Mouse (Mus musculus) kidney, adult 9 months (tissue): ENCODE data around the gene Xrcc1.
"Not testable (repeated sequence)": the region's sequence is repeated elsewhere in the genome, so short reads cannot be mapped to it uniquely, and the experiment has no call there.

Experiments
- DNase-seq: peaks from one replicate; pipeline ENCODE4 v3.0.0; 2022

Xrcc1 gene

GRCm38 (mm10) chr7:24546068-24546614 lies at the start of gene Xrcc1, which contains the start of gene Pinlyp:
Gene Xrcc1 (plus strand): TSS chr7:24546289.
Gene Pinlyp (minus strand): TSS chr7:24546118.
- peak; percentile 24 for DNase-seq

GRCm38 (mm10) chr7:24499856-24500577 lies 46.1 kb upstream of the Xrcc1 start:
- DNase-seq: peak; percentile 33

GRCm38 (mm10) chr7:24500929-24501328 lies 45.2 kb upstream of the Xrcc1 start:
- DNase-seq: no peak

- DNase-seq: no peak
Observed at GRCm38 (mm10) chr7:24501492-24501891, 44.6 kb upstream of the Xrcc1 start.

GRCm38 (mm10) chr7:24504004-24504403 lies 42.1 kb upstream of the Xrcc1 start:
- no peak for DNase-seq

- no peak for DNase-seq
Observed at GRCm38 (mm10) chr7:24504868-24505267, 41.2 kb upstream of the Xrcc1 start.

- no peak for DNase-seq
Observed at GRCm38 (mm10) chr7:24505447-24506064, 40.5 kb upstream of the Xrcc1 start.

GRCm38 (mm10) chr7:24506065-24506459 lies 40.0 kb upstream of the Xrcc1 start:
- DNase-seq: peak; percentile 50

- peak; percentile 81 for DNase-seq
Observed at GRCm38 (mm10) chr7:24506476-24506837, 39.6 kb upstream of the Xrcc1 start.

- DNase-seq: peak; percentile 84
Observed at GRCm38 (mm10) chr7:24506838-24507725, 39.0 kb upstream of the Xrcc1 start, which contains the start of gene Zfp428. Gene Zfp428 (plus strand): TSS chr7:24507006.

- DNase-seq: peak; percentile 32
Observed at GRCm38 (mm10) chr7:24507726-24508114, 38.4 kb upstream of the Xrcc1 start.

- no peak for DNase-seq
Observed at GRCm38 (mm10) chr7:24512355-24512754, 33.7 kb upstream of the Xrcc1 start, which contains the start of gene AC161166.1. Gene AC161166.1 (minus strand): TSS chr7:24512455.

GRCm38 (mm10) chr7:24516319-24516718 lies 29.8 kb upstream of the Xrcc1 start:
- DNase-seq: peak; percentile 64

- DNase-seq: no peak
Observed at GRCm38 (mm10) chr7:24517077-24517476, 29.0 kb upstream of the Xrcc1 start.

GRCm38 (mm10) chr7:24517654-24518053 lies 28.4 kb upstream of the Xrcc1 start:
- no peak for DNase-seq

GRCm38 (mm10) chr7:24519130-24519529 lies 27.0 kb upstream of the Xrcc1 start:
- DNase-seq: no peak

GRCm38 (mm10) chr7:24520054-24520453 lies 26.0 kb upstream of the Xrcc1 start:
- not testable (repeated sequence) for DNase-seq

GRCm38 (mm10) chr7:24522805-24523204 lies 23.3 kb upstream of the Xrcc1 start:
- no peak for DNase-seq

GRCm38 (mm10) chr7:24523723-24524122 lies 22.4 kb upstream of the Xrcc1 start:
- no peak for DNase-seq

- DNase-seq: no peak
Observed at GRCm38 (mm10) chr7:24524978-24525377, 21.1 kb upstream of the Xrcc1 start.

GRCm38 (mm10) chr7:24525686-24526420 lies 20.2 kb upstream of the Xrcc1 start:
- no peak for DNase-seq

- no peak for DNase-seq
Observed at GRCm38 (mm10) chr7:24528861-24529260, 17.2 kb upstream of the Xrcc1 start.
